Mouse (Mus musculus) intestine, embryonic 14.5 days (tissue): ENCODE measurements around the gene Igf1r. TPM values are rescaled to one million over a fixed set of nuclear protein-coding genes. Genes with fewer than 3 reads are reported as not detected.

Source experiments
- ATAC-seq: fragments of 200-750 bp; cut with Nextera tagmentation; replicated peaks from 2 replicates; pipeline ENCODE4 v1.8.0; 2017; ENCODE audit warnings: low read depth, moderate number of reproducible peaks, moderate TSS enrichment, moderate library complexity; ENCODE audit not compliant: low FRiP score, low TSS enrichment
- DNase-seq: peaks from one replicate; pipeline ENCODE4 v3.0.0-alpha.2; 2018; ENCODE audit warnings: low spot score
- H3K27ac ChIP-seq: fragments of 300-500 bp; sonication (generic); 2 replicates; pipeline ENCODE4 v1.5.1; 2014; ENCODE audit warnings: low read depth, mild to moderate bottlenecking, control low read depth
- H3K27me3 ChIP-seq: fragments of 300-500 bp; sonication (generic); replicated peaks from 2 replicates; pipeline ENCODE4 v1.6.1; 2014; ENCODE audit warnings: low read length, control low read depth; ENCODE audit not compliant: control insufficient read depth, insufficient read depth
- H3K36me3 ChIP-seq: fragments of 300-500 bp; sonication (generic); 2 replicates; pipeline ENCODE4 v1.6.1; 2014; ENCODE audit warnings: low read length, control low read depth; ENCODE audit not compliant: control insufficient read depth, insufficient read depth
- H3K4me1 ChIP-seq: fragments of 300-500 bp; sonication (generic); replicated peaks from 2 replicates; pipeline ENCODE4 v1.6.1; 2014; ENCODE audit warnings: low read length, control low read depth, mixed read lengths; ENCODE audit not compliant: control insufficient read depth, insufficient read depth
- H3K4me2 ChIP-seq: fragments of 300-500 bp; sonication (generic); 2 replicates; pipeline ENCODE4 v1.6.1; 2014; ENCODE audit warnings: low read length
- H3K4me3 ChIP-seq: fragments of 300-500 bp; sonication (generic); 2 replicates; pipeline ENCODE4 v1.5.1; 2014; ENCODE audit warnings: low read depth, low read length, control low read depth, mixed read lengths
- H3K9ac ChIP-seq: fragments of 300-500 bp; sonication (generic); 2 replicates; pipeline ENCODE4 v1.6.1; 2014; ENCODE audit warnings: mild to moderate bottlenecking, low read length
- H3K9me3 ChIP-seq: fragments of 300-500 bp; sonication (generic); 2 replicates; pipeline ENCODE4 v1.6.1; 2016; ENCODE audit warnings: low read length, control low read depth; ENCODE audit not compliant: control insufficient read depth
- WGBS: fragments of 180-500 bp; shearing (Covaris S2); extraction: QIAGEN DNeasy Blood & Tissue Kit; methylation state at CpG from one replicate; pipeline ENCODE4 v1.1.7; 2014; 5-methylcytosine and 5-hydroxymethylcytosine counted together
- polyA plus RNA-seq: library from polyadenylated mRNA; unstranded; fragments of >200 nt; fragmentation: Nextera tagmentation; extraction: Ambion mirVana; gene quantifications from 2 replicates; pipeline ENCODE4 v1.2.1, GENCODE M21; 2014

Gene Igf1r
- polyA plus RNA-seq, 1 experiment from 2014 or later = 18.4 TPM

DNA sequence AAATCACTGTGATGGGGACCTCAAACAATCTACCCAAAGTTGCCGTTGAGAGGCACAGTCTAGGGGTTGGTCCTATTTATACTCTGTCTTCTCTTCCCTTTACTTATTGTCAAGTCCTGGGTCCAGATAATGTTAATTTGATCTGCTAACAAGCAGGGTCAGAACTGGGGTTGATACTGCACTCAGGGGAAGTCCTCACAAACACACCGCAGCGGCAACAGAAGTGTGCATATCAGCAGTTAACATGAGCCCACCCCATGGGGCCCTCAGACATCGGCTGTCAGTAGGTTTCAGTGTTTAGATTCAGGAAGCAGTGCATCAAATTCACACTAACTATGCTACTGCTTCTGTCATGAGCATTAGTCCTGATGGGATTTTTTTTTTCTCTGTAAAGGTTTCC is 75.5 kb downstream of the Igf1r start:
- peaks cover 20% of the 10 kb centered on the region for H3K4me1 ChIP-seq

DNA sequence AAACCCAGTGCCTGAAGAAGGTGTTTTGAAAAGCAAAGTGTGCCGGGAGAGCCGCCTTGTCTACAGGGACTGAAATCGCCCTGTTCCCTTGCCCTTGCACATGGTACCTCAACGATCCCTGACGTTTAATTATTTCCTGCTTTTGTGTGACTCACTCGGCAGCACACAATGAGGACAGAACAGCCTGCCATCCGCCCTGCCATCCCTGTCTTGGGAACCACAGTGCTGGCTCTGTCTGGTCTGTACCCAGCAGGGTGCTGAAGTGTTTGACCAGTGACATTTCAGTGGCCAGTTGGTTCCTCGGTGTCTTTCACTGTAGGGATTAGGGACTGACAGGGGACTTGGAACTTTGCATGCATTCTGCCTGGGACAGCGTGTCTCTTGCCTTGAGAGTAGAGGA is 78.2 kb downstream of the Igf1r start:
- ATAC-seq (no peak), DNase-seq (no peak)
- no peaks in the 10 kb centered on the region for H3K27me3 ChIP-seq
- no peak overlapping the region for H3K27ac ChIP-seq
- H3K4me1 ChIP-seq = peaks cover 20% of the 10 kb centered on the region
- WGBS = 54% methylated on average over 9 of the region's 9 CpGs
- H3K4me2 ChIP-seq = no peak overlapping the region
- H3K9me3 ChIP-seq = no peaks in the 10 kb centered on the region
- H3K9ac ChIP-seq = no peak overlapping the region
- H3K4me3 ChIP-seq = no peak overlapping the region
- no peaks in the 10 kb centered on the region for H3K36me3 ChIP-seq

More for the DNA sequence above, 75.5 kb downstream of the Igf1r start:
- Histone ChIP-seq H3K4me2 (no peak overlapping the region), H3K9me3 (no peaks in the 10 kb centered on the region), H3K36me3 (no peaks in the 10 kb centered on the region), H3K9ac (no peak overlapping the region), H3K27me3 (no peaks in the 10 kb centered on the region), H3K4me3 (no peak overlapping the region), H3K27ac (no peak overlapping the region)
- no peak for DNase-seq
- 40% methylated on average over 4 of the region's 4 CpGs for WGBS
- no peak for ATAC-seq

GRCm38 (mm10) chr7:68036527-68036926 is 83.9 kb downstream of the Igf1r start:
- no peaks in the 10 kb centered on the region for H3K9me3 ChIP-seq
- ATAC-seq = no peak
- H3K9ac ChIP-seq = no peak overlapping the region
- 73% methylated on average over 4 of the region's 4 CpGs for WGBS
- no peak overlapping the region for H3K27ac ChIP-seq
- H3K4me3 ChIP-seq = no peak overlapping the region
- H3K4me1 ChIP-seq = no peaks in the 10 kb centered on the region
- no peaks in the 10 kb centered on the region for H3K36me3 ChIP-seq
- no peaks in the 10 kb centered on the region for H3K27me3 ChIP-seq
- no peak overlapping the region for H3K4me2 ChIP-seq
- no peak for DNase-seq

DNA sequence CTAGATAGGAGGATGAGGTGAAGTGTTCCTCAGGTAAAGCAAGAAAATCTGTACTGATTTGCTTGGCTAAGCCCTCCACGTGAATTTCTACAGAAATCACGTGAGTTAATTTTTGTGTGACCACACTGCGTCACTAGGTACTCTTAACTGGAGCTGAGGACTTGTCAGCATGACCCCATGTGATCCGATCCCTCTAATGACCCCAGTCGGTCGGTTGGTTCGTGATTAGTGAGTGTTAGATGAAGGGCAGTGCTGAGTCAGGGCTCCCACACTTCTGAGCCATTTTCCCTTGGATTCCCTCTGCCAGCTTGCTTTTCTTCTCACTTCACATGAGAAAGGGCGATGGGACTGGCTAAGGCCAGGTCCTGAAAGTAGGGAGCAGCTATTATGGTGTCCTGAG is 86.2 kb downstream of the Igf1r start:
- DNase-seq (no peak), ATAC-seq (no peak)
- Histone ChIP-seq H3K9me3 (no peaks in the 10 kb centered on the region), H3K9ac (no peak overlapping the region), H3K4me2 (no peak overlapping the region), H3K4me1 (no peaks in the 10 kb centered on the region), H3K4me3 (no peak overlapping the region), H3K27ac (no peak overlapping the region), H3K36me3 (no peaks in the 10 kb centered on the region), H3K27me3 (no peaks in the 10 kb centered on the region)
- 81% methylated on average over 8 of the region's 8 CpGs for WGBS

DNA sequence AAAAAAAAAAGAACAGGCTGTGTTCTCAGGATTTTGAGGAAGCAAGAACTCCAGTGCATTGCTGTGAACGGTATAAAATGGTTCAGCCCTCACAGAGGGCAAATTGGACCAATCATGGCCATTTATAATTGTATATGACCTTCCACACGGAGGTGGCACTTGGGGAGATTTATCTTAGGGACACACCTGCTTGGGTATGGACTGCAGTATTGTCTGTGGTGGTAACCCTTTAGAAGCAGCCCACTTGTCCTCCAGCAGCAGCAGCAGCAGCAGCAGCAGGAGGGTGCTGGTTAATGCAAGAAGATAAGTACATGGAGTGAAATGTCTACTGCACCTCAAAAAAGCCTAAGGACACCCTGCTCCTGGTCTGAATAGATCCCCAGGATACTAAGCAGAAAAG is 86.9 kb downstream of the Igf1r start:
- Histone ChIP-seq H3K9ac (no peak overlapping the region), H3K4me3 (no peak overlapping the region), H3K27ac (no peak overlapping the region), H3K9me3 (no peaks in the 10 kb centered on the region), H3K4me1 (no peaks in the 10 kb centered on the region), H3K27me3 (no peaks in the 10 kb centered on the region), H3K4me2 (no peak overlapping the region), H3K36me3 (no peaks in the 10 kb centered on the region)
- 64% methylated on average over 2 of the region's 2 CpGs for WGBS
- no peak for ATAC-seq
- no peak for DNase-seq

- no peak for ATAC-seq
- WGBS = 81% methylated on average over 4 of the region's 4 CpGs
- Histone ChIP-seq H3K9me3 (no peaks in the 10 kb centered on the region), H3K9ac (no peak overlapping the region), H3K4me3 (no peak overlapping the region), H3K4me2 (no peak overlapping the region), H3K4me1 (no peaks in the 10 kb centered on the region), H3K36me3 (no peaks in the 10 kb centered on the region), H3K27ac (no peak overlapping the region), H3K27me3 (no peaks in the 10 kb centered on the region)
- DNase-seq = no peak
Measured at GRCm38 (mm10) chr7:68044621-68045020, 92.0 kb downstream of the Igf1r start.

GRCm38 (mm10) chr7:68047152-68047551 is 94.5 kb downstream of the Igf1r start:
- no peaks in the 10 kb centered on the region for H3K4me1 ChIP-seq
- H3K36me3 ChIP-seq = no peaks in the 10 kb centered on the region
- H3K9me3 ChIP-seq = no peaks in the 10 kb centered on the region
- ATAC-seq (no peak), DNase-seq (no peak)
- H3K27me3 ChIP-seq = no peaks in the 10 kb centered on the region
- H3K4me3 ChIP-seq = no peak overlapping the region
- no peak overlapping the region for H3K27ac ChIP-seq
- no peak overlapping the region for H3K4me2 ChIP-seq
- WGBS = 66% methylated on average over 4 of the region's 4 CpGs
- no peak overlapping the region for H3K9ac ChIP-seq

GRCm38 (mm10) chr7:68048532-68048931 is 95.9 kb downstream of the Igf1r start:
- H3K4me2 ChIP-seq = no peak overlapping the region

DNA sequence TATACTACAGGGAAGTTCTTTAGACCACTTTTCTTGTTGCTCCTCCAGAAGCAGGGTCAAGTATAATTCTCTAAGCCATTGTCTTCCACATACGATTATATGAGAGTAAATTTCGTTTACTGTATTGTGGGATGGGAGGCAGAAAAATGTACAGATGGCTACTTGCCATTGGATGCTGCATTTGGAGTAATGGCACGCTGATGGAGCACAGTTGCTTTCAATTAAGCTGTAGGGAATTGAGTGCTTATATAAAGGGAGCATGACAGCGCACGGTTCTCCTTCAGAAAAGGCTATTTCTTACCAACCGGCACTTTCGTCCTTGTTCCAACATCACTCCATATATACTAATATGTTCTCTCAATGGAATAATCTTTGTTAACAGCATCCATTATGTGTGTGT is 96.4 kb downstream of the Igf1r start:
- 0 out of 2 replicates have a peak, but pooled peaks cover 1% of the 10 kb centered on the region for H3K4me1 ChIP-seq
- no peak overlapping the region for H3K4me3 ChIP-seq
- H3K9ac ChIP-seq = no peak overlapping the region
- DNase-seq = no peak
- ATAC-seq = no peak
- H3K9me3 ChIP-seq = no peaks in the 10 kb centered on the region
- no peaks in the 10 kb centered on the region for H3K36me3 ChIP-seq
- H3K27me3 ChIP-seq = no peaks in the 10 kb centered on the region
- H3K27ac ChIP-seq = no peak overlapping the region
- WGBS = 77% methylated on average over 7 of the region's 7 CpGs
- no peak overlapping the region for H3K4me2 ChIP-seq

More at GRCm38 (mm10) chr7:68048532-68048931, 95.9 kb downstream of the Igf1r start:
- Histone ChIP-seq H3K9ac (no peak overlapping the region), H3K9me3 (no peaks in the 10 kb centered on the region), H3K4me1 (no peaks in the 10 kb centered on the region), H3K27ac (no peak overlapping the region), H3K36me3 (no peaks in the 10 kb centered on the region), H3K27me3 (no peaks in the 10 kb centered on the region), H3K4me3 (no peak overlapping the region)
- ATAC-seq (no peak), DNase-seq (no peak)
- 83% methylated on average over 4 of the region's 4 CpGs for WGBS
